Mouse (Mus musculus) central nervous system, embryonic 11.5 days (tissue): Measurements from ENCODE around the gene Mmp27. TPM values are rescaled to one million over a fixed set of nuclear protein-coding genes. Genes with fewer than 3 reads are reported as not detected.

Source experiments
- polyA plus RNA-seq: library from polyadenylated mRNA; depleted of rRNA; stranded (reverse); fragments of >200 nt; gene quantifications from 2 replicates; pipeline ENCODE4 v1.2.3, GENCODE M21; 2012; rRNA removed

Mmp27 gene
- polyA plus RNA-seq, result not detected in 2 replicates

DNA sequence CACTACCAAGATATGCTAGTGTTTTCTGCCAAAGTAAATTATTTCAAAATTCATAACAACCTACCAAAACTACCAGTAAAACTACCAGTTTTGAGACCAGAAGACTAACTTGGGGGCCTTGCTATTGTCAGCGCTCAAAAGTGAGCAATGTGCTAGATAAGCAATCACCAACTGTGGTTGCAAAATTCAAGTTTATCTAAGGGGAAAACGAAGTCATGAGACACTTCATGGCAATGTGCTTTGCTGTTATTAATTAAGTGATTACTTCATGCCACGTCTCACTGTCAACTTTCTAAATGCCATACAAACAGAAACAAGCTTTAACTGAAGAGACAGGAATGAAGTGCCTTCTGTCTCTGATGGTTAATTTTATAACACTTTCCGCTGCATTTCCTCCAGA lies at the start of gene Mmp27:
Gene Mmp27 (plus strand): TSS at position 235 of the 400 bp plus-strand sequence.

DNA sequence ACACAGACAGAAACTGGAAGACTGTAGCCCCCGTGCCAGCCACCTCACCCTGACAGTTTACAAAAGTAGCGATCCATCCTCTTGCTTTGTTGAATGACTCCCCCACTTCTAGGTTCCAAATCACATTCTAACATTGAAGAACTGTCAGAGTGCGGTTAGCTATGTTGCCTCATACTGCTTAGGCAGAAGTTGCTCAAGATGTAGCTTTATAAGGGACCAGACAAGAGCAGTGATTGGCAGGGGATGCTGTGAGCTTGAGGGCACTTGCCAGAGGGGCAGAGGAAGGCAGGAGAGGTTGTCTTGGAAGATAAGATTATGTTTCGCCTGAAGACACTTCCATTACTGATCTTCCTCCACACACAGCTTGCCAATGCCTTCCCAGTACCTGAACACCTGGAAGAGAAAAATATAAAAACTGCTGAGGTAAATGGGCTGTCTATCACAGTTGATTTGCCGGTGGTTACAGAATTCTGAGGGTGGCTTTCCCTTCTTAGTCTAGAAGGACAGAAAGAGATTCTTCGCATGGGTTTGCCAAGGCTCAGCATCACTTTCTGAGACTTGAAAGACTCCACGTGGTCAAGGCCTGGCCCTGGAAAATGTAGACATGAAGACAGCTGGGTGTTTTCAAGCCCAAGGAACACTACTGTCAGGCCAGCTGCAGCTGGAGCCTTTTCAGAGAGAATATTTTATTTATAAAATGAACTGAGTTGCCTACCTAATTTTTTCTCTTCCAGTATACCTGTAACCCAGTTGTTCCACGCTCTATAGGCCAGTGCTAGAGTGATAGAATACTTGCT lies 12.8 kb upstream of the Mmp27 start, which contains the start of gene Mmp8:
Gene Mmp8 (plus strand): TSS at position 236 of the 797 bp plus-strand sequence.

DNA sequence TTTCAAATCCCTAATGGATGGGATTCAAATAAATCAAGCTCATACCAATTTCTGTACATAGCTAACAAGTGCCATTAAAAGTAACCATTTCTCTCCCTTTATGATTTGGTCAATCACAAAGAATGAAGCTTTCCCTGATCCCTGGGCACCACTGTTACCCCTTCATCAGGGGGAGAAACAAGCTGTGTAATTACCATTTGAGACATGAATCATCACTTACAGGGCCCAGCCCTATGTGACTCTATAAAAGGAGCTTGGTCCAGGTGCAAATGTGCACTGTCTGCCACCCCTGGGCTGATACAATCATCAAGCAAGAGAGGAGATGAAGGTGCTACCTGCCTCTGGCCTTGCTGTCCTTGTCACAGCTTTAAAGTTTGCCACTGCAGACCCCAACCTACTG lies 56.7 kb downstream of the Mmp27 start, which contains the start of gene Mmp20:
Gene Mmp20 (plus strand): TSS at position 301 of the 400 bp plus-strand sequence.

Other genes with a start within 250 kb of the Mmp27 start
- gene Mmp12, start 227.0 kb upstream of the Mmp27 start, polyA plus RNA-seq, result not detected in 2 replicates
- not detected in 2 replicates for gene Mmp1b, start 183.3 kb upstream of the Mmp27 start, polyA plus RNA-seq
- not detected in 2 replicates for gene Mmp3, start 125.6 kb upstream of the Mmp27 start, polyA plus RNA-seq
- not detected in 2 replicates for gene Mmp10, start 69.0 kb upstream of the Mmp27 start, polyA plus RNA-seq
- gene Mmp8, start 12.9 kb upstream of the Mmp27 start, polyA plus RNA-seq, result 0.02 and 0.10 TPM in 2 replicates
- not detected in 2 replicates for gene Mmp20, start 56.8 kb downstream of the Mmp27 start, polyA plus RNA-seq
- not detected in 2 replicates for gene Mmp7, start 120.7 kb downstream of the Mmp27 start, polyA plus RNA-seq
- gene Tmem123, start 192.6 kb downstream of the Mmp27 start, polyA plus RNA-seq, result 38.3 and 68.0 TPM in 2 replicates